Mouse (Mus musculus) lung, postnatal 0 days (tissue): ENCODE measurements around the gene Zmpste24.

ENCODE experiments used
- CTCF ChIP-seq: IDR thresholded peaks from 2 replicates; pipeline ENCODE4 v1.5.1; 2016; ENCODE audit warnings: antibody characterized with exemption, mild to moderate bottlenecking
- EP300 ChIP-seq: IDR thresholded peaks from 2 replicates; pipeline ENCODE4 v1.6.1; 2016; ENCODE audit warnings: antibody characterized with exemption, mild to moderate bottlenecking, control low read depth

- TF ChIP-seq CTCF, result no peak
- TF ChIP-seq EP300, result no peak
Observed at GRCm38 (mm10) chr4:121014594-121015267, 83.3 kb downstream of the Zmpste24 start.
